Mouse (Mus musculus) spleen, postnatal 14 days (tissue): ENCODE results near the gene Rab42.
A peak's percentile ranks its signal among the peaks of the same experiment; 100 is the strongest.

Experiments used
- DNase-seq, 2 experiments: peaks; one replicate each; pipeline ENCODE4 v3.0.0; 2021 to 2022; ENCODE audit warnings: low spot score in 2 of 2

Gene Rab42

DNA sequence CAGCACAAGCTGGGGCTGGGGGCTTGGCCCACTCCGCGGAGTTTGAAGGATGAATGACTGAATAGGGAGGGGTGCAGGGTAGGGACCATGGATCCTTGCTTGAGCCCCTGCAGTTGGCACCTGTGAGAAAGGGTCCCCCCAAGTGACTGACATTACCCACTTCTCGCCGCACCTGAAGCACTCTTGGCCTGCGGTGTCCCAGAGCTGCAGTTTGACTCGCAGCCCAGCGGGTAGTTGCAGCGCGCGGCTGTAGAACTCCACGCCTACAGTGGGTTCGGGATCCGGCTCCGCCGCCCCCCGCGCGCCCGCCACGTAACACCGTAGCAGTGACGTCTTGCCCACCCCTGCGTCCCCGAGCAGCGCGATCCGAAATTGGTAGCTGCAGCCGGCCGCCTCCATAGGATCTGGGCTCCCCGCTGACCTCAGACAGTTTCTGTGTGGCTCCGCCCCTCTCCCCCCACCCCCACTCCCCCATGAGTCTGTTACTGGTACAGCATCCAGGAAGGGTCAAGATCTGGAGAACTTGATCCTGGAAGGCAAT is at the start of gene Rab42:
Gene Rab42 (minus strand): TSS at position 447 of the 541 bp plus-strand sequence.
- peak in 1 of 2 experiments; percentile 25 for DNase-seq

DNA sequence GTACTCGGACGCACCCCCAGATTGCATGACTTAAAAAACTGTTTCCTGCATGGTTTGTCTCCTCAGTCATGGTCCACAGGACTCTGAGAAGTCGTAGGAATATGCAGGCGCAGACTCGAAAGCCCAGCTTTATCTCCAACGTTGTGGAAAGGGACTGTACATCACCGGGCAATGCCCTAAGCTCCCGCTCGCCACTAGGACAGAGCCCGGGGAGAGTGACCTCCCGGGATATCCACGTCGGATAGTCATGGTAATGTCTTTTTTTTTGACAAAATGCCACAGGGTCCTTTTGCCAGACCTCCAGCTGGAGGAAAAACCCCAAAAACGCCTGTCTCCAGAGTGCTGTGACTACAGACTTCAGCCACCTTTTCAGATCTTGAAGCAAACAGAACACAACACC is 49.6 kb upstream of the Rab42 start:
- no peak for DNase-seq

DNA sequence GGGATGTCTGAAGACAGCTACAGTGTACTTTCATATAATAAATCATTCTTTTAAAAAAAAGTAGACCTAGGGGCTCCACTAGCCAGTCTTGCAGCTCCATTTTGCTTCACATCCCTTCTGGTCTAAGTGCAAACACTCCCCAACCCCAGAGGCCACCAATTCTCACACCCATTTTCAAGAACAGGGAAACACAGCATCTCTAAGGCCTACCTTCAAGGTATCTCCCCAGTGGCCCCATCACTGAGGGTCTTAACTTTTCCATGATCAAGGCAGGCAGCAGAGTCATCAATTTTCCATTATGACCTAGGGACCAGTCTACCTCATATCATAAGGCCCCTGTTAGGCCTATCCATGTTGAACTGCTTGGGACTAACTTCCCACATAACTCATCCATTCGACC is 48.2 kb upstream of the Rab42 start:
- no peak for DNase-seq

DNA sequence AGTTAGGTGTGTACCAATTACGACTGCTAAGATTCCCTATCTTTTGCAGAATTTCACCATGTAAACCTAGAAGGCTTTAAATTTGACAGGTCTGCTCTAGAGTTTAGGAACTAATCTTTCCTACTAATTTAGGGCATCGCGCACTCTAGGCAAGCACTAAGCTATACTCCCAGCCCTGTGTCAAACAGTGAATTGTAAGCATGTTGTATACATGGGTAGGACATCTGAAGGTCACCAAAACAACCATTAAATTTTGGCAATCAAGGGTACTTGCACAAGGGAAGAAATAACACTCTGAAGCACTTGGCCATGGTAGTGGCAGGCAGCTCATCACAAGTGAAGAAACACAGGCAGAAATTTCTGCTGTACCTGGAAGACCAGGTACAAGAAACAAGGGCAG is 47.7 kb upstream of the Rab42 start:
- DNase-seq, result no peak

DNA sequence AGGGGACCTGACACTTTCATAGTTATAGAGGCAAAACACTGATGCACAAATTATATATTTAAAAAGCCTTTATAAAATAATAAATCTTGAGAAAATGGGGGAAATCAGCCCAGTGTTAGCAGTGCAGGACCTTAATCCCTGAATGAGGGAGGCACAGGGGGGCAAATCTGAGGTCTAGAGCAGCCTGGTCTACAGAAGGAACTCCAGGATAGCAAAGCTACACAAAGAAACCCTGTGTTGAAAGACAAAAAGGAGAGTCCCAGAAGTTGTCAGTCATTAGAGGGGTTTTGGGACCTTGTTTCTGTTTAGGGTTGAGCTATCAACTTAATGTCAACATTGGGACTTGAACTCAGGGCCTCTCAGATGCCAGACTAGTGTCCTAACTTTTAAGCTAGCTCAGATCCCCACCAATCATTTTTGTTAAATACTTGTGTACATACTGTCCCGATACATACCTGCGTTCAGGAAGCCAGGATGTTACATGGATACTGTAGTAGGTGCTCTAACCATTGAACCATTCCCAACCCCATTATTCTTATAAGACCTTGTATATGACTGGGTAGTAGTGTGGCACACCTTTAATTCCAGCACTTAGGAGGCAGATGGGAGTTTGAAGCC is 47.0 kb upstream of the Rab42 start:
- DNase-seq, result no peak

DNA sequence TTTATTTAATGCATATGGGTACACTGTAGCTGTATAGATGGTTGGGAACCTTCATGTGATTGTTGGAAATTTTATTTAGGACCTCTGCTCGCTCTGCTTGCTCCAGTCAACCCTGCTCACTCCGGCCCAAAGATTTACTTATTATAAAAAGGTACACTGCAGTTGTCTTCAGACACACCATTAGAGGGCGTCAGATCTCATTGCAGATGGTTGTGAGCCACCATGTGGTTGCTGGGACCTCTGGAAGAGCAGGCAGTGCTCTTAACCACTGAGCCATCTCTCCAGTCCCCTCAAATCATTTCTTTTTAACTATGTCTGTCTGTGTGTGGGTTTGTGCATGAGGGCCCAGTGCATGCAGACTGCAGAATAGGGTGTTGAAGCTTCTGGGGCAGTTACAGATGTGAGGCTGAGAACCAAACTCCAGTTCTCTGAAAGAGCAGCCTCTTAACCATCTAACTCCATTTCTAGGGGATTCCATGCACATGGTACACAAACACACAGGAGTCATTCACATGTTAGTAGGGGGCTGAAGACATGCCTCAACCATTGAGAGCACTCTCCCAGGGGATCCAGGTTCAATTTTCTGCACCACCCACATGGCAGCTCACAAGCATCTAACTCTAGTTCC is 46.4 kb upstream of the Rab42 start:
- no peak for DNase-seq

DNA sequence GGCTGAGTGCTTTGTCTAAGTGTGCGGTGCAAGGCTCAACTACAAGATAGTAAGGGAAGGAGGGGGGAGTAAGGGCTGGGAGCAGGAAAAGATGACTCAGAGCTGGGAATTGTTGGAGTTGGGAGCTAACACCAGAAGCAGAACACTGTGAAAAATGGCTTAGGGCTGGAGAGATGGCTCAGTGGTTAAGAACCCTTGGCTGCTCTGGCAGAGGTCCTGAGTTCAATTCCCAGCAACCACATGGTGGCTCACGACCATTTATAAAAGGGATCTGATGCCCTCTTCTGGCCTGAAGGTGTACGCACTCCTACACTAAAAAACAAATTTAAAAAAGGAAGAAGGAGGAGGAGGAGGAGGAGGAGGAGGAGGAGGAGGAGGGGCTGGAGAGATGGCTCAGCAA is 43.5 kb upstream of the Rab42 start:
- DNase-seq, result no peak

DNA sequence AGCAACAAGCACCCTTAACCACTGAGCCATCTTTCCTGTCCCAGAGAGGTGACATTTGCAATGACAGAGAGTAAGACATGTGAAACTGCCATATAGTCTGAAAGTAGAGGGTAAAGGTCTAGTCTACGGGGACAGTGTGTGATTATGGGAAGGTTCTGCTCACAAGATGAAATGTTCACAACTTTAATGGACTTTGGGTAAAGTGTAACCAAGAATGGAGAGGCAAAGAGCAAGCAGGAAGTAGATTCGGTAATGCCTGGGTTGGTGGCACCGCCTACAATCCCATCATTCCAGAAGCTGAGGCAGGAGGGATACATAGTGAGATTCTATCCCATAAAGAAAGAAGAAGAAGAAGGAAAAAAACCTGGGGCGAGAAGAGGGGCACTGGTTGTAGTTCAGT is 43.1 kb upstream of the Rab42 start:
- no peak for DNase-seq

DNA sequence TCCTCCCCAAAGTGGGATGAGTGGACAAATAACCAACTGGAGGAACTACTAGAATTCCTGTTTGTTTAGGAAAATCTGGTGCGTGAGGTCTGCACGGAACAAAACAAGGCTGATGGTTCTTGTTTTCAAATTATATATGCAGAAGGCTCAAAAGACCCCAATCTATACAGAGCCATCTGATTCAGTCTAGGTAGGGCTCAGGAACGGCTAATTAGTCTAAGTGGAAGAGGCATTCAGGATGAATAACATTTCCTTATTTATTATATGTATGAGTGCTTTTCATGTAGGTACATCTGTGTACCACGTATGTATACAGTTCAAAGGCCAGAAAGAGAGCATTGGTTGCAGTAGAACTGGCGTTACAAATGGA is 42.6 kb upstream of the Rab42 start:
- DNase-seq, result no peak

DNA sequence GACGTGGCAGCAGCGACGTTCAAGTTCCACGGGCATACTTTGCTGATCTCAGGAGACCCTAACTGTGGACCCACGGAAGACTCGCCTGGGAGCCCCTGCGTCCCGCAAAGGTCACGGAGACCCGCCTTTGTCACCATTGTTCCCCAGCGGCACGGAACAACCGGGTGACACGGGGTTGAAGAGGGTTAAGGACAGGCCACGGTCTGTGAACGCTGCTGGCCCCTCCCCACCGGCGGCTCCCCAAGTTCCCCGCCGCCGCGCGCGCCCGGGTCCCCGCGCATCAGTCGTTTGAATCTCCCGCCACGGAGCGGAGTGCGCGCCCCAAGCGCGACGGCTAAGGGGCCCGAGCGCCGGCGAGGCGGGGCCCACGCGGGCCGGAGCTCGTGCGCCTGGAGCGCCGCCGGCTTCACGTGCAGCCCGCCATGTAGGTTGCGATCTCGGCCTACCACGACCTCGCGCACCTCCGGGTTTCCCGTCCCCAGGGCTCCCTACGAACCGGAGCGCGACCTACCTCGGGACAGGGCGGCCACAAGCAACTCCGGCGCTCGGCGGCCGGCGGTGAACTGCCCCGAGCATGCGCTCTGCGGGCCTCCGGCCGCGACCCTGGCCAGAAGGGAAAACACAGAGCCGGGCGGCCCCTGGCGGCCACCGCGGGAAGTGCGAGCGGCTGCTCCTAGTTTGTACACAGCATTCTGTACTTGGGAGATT is 42.1 kb upstream of the Rab42 start:
- DNase-seq, result peak; percentile 94 to 95

DNA sequence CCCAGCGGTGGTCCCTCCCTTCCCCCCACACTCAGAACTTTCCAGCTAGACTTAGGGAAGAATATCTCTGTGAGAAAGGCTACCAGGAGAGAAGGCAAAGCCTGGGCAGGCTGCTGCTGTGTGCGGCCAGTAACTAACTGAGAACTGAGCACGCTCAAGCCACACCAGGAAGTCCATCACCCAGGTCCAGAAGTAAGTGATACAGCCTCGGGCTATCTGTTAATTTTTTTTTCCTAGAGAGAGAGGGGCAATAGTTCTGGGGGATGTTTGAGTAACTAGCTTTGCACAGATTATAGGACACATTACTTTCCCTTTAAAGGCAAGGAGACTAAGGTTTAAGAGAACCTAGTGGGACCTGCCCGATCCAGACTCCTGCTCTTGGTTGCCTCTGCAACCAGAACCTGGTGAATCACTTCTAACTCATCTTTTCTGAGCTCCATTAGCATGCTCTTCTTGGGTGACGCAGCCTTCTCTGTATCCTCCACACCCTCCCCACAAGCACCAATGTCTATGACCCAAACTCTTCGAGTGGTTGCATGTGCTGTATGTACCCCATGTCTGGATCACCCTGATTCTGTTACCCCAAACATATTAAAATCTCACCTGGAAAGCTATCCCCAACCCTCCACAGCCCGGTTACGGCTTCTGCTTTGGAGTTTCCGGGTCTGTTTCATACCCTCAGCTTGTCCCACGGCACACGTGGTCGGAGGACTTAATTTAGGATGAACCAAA is 41.4 kb upstream of the Rab42 start:
- no peak for DNase-seq

DNA sequence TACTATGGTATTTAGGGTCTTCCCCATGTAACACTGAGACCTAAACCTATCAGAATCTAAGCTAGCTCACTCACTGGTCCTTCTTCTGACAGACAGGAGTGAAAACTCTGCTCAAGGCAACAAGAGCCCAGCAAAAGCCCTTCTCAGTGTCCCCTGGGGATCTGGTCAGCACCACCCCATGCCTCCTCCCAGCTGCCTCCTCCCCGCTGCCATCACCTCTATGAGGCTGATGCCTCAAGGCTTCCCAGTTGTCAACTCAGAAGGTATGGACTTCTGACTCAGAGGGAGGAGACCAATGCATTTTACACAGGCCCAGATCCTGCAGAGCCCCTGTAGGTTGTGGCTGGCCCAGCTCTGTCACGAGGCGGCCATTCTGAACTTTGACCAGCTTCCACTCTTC is 38.3 kb upstream of the Rab42 start:
- no peak for DNase-seq

DNA sequence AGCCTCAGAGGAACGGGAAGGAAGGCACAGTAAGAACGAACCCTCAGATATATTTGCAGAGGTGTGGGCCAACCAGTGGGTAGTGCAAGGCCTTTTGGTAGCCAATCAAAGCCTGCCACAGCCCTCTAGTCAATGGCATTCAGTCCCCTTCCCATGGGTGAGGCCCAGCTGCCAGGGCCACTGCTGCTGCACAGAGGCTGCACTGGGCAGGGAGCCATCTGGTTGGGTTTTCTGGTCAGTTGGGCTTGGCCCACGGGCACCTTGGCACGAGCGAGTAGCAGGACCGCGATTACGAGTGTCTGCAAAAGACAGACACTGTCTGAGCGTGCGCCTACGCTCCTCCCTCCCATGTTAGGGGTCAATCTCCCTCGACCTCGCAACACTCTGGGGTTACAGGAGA is 35.8 kb upstream of the Rab42 start:
- DNase-seq, result no peak

DNA sequence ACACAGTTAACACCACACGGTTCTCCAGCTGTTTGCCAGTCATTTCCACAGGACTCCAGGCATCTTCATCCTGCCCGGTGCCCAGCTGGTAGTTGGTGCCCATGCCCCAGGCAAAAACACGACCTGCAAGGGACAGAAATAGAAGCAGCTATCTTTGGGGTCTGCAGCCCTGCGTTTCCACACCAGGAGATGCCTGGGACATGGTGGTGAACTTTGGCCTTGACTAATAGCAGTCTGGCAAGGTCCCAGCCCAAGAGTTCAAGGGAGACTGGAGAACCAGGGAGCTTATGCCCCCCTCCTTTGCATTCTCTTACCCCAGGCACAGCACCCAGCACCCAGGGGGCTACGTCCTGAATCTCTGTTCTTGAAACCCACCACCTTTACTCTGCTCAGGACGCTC is 29.7 kb upstream of the Rab42 start:
- no peak for DNase-seq

DNA sequence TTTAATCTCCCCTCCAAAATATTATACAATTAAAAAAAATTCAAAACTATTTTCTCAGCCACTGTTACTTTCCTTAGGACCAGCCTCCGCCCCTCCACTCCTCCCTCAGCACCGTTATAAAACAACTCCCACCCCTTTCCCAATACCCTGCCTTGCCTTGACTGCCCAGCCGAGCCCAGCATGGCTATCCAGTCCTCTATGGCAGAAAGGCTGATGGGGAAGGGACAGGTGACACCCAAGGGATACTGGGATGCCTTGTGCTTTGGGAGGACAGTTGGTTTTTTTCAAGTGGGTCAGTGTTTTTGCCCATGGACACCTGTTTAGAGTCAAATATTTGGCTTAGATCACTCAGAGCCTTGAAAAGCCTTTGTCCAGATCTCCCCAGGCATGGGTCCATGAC is 28.8 kb upstream of the Rab42 start:
- DNase-seq, result no peak

DNA sequence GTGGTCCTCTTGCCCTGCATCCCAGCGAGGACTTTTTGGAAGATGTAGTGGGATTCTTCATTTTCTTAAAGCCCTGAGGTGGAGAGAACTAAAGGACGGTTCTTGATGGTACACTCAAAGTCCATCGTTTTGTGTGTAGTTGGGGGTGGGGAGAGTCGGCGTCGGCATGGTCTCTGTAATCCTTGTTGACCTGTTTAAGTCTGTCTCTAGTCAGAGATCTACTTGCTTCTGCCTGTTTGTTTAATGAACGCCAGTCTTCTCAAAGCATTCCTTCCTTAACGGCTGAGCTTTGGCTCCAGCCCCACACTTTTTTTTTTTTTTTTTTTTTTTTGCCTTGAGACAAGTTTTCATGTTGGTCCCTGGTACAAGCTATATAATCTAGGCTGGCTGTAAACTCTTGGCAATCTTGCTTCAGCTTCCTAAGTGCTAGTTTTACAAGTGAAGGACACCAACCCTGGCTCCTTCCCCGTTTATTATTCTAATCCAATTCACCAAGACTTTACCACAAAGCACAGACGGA is 26.7 kb upstream of the Rab42 start:
- DNase-seq, result no peak

DNA sequence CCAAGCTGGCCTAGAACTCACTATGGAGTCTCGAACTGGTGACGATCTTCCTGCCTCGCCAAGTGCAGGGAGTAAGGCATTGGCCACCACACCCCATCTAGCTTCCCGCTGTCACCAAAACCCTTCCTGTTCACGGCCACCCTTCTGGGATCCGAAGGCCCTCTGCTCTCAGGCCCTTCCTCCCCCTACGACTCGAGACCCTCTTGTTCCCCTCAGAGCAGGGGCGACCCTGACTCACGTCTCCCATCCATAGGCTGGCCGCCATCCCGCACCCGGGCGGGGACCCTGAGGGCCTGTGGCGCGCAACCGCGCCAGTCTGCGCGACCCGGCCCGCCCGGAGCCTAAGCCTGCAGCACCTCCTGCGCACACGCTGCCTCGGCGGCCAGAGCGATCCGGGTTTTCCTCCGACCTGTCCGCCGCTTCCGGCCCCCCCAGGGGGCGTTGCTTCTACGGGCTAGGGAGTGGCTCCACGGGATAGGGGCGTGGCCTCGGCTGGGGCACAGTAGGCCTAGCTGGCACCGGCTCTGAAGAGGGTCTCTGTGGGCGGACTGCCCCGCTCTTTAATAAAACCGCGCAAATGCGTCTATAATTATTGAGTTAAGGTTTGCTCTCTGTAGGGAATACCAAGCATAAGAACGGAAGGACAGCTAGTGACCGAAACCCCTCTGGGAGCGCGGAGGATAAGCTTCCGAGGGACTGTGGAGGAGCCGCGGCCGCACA is 26.1 kb upstream of the Rab42 start, which contains the start of gene Trnau1ap:
Gene Trnau1ap (minus strand): TSS at position 424 of the 720 bp plus-strand sequence.
- peak; percentile 80 to 85 for DNase-seq

DNA sequence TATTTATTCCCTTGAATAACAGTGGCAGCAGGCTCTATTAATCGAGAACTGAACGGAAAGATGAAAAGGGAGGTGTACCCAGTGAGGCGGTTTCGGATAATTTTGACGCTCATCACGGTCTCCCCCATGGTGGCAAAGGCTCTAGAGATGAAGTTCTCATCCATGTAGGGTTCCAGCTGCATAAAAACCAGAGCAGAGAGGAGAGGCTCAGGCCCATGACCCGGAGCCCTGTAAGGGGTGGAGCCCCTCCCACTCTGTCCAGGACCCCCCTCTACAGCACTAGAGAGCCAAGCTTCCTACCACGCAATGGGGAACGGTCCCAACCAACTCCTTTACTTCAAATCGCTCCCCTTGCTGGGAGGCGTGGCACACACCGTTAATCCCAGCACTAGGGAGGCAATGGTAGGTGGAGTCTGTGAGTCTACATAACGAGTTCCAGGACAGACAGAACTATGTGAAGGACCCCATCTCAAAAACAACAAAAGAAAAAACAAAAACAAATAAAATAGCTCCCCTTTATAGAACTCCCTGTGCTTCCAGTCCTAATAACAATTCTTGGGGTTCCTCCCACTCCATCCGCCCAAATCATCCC is 25.3 kb upstream of the Rab42 start:
- no peak for DNase-seq

DNA sequence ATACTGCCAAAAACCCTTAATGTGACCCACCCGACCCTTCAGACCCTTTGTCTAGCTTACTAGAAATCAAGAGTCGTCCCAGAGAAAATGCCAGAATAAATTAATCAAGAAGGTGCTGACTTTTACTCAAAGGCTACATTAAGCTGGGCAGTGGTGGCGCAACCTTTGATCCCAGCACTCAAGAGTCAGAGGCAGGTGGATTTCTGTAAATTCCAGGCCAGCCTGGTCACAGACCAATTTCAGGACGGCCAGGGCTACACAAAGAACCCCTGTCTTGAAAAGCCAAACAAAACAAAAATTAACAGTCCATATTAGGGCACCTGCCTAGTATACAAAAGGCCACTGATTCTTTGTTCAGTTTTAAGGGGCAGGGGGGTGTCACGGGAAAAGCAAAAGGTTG is 23.3 kb upstream of the Rab42 start:
- DNase-seq, result no peak

DNA sequence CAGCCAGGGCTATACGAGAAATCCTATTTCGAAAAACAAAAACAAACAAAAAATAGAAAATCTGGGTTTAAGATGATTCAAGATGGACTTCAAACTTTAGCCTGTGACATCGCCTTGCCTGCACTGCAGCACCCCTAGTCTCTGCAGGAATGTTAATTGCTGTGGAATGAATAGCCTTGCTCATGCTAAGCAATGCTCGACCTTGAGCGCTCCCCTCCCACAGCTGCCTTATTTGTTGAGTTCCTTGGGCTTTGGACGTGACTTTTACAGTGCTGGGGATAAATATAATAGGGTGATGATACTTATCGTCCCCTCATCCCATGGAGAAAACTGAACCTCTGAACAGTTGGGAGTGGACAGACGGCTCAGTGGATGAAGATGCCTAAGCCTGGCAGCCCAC is 12.5 kb upstream of the Rab42 start:
- DNase-seq, result no peak

DNA sequence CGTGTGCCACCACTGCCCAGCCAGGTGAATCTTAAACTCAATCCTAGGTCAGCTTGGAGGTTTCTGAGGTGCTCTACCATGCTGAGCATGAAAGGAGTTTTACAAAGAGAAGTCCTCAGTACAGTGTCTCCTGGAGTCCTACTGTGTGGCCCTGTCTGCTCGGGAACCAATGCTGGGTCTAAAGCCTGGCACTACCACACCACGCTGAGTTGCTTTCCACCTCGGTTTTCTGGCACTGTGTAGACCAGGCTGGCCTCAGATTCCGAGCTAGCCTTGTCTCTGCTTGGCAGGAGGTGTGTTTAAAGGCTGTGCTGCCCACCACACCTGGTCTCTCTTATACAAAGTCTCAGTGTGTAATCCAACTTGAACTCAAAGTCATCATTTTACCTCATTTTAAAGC is 9.4 kb upstream of the Rab42 start:
- DNase-seq, result no peak
